Mouse (Mus musculus) embryonic fibroblast, embryonic 13.5 days (primary cell): ENCODE measurements around the gene Scn1b.

Experiments used
- CTCF ChIP-seq: IDR thresholded peaks from 2 replicates; pipeline ENCODE4 v1.5.1; 2011; ENCODE audit warnings: mild to moderate bottlenecking, control low read depth, low read length, moderate library complexity, borderline replicate concordance; ENCODE audit not compliant: insufficient read depth
- POLR2A ChIP-seq: IDR thresholded peaks from 2 replicates; pipeline ENCODE4 v1.6.1; 2011; ENCODE audit warnings: low read depth, mild to moderate bottlenecking, control low read depth, low read length, moderate library complexity

GRCm38 (mm10) chr7:31122641-31123631 lies 3.9 kb downstream of the Scn1b start:
- TF ChIP-seq POLR2A (no peak), CTCF (no peak)
